Mouse (Mus musculus) MEL-GATA-1-ER (cell line): ENCODE measurements at regions not wholly inside any gene's neighbourhood (a gene's known extent, or its start where the extent isn't known, plus 50 kb on each side); places are given as distances from the start of the nearest gene placed in this dataset.

Experiments used
- DNase-seq: peaks from one replicate; pipeline ENCODE4 v3.0.0-alpha.2; 2012; ENCODE audit warnings: low read depth; ENCODE audit errors: extremely low read depth

DNA sequence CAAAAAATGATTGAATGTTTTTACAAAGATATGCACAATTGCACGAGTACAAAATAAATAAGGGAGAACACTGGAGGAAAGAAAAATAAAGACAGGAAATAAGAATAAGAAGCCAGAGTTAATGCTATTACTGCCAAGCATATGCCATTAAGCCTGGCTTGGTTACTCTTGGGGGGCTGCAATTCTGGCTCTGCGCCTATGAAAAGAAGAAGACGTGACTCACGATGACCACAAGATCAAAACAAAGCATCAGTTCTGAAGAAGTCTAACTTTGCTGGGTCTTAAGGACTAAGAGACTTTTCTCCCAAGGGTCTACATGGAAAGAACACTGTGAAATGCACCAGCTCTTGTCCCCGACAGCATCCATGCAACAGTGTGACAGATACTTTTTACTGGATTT, 454.8 kb upstream of the Mpdz start:
- DNase-seq: no peak

DNA sequence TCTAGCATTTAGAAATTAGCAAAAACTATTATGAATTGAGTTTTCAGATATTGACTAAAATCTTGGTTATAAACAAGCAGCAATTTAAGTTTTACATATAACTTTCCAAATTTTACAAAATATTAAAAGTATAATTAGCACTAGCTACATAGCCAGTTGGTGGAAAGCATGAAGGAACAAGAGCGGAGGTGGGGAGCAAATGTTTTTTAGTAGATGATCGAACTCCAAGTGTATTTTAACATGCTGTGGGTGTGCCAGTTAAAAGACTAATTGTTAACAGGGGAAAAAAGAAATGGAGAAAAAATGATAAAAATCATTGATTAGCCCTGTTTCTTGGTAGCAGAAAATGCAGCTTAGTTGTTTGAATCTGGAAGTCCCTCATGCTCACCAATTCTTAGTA, 426.3 kb upstream of the Mpdz start:
- no peak for DNase-seq

- no peak for DNase-seq
Measured at GRCm38 (mm10) chr4:81841642-81842494, 399.3 kb upstream of the Mpdz start.

DNA sequence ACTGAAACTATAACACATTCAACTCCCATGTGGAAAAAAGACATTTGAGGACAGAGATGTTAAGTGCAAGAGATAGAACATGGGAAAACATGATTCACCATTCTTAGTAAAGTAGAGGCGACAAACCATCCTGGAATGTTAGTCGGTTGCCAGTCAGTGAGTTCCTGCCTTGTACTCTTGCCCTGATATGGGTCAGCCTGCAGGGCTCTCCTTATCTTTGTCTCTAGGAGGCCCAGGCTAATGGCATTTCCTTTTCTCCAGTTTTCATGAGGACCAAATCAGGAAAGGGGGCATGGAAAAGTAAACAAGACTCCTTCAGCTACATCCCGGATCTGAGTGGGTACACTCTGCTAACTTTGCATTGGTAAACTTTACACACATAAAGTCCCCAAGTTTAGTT, 387.4 kb upstream of the Mpdz start:
- no peak for DNase-seq

DNA sequence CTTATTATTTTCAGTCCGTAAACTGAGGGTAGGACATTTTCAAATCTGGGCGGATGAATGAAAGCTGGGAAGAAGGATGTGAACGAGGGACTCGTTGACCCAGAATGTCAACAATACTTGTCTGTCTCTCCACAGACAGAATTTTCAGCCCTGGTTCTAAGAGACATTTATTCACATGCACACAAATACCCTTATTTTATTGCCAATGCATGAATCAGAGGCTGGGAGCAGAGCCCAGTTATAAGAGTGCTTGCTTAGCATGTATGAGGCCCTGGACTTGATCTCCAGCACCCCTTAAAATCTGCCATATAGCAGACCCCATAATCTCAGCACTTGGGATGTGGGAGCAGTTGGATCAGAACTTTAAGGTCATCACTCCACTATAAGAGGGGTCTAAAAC, 384.8 kb upstream of the Mpdz start:
- no peak for DNase-seq

DNA sequence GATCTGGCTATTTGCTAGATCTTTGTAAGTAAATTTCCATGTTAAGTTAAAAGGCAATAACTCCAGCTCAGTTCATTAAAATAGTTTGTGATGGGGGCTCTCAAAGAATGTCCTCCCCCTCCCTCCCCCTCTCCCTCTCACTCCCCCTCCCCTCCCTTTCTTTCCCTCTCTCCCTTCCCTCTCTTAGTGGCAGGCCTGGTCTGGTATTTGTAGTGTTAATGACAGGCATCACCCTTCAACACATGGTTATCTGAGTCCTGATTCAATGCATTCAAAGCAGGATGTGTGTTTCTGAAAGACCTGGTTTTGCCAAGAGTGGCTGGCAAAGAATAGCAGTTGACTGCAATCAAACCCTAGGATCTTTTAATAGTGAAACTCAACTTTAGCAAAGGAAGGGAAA, 383.4 kb upstream of the Mpdz start:
- no peak for DNase-seq

DNA sequence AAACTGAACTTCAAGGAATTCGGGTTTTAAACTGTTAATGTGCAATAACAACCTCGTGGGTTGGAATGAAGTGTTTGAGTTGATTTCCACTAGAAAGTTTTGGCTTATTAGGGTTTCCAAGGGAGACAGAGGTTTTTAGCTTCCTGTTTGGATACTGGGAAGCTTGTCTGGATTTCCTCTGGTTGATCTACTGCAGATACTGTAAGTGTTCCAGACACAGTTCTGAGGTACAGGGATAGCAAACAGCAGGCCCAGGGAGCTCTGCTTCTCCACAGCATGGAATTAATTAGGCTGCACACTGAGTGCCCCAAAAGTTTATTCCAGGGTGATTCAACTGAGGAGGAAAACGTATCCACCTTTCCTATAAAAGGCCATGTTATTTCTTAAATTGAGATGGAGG, 381.0 kb upstream of the Mpdz start:
- no peak for DNase-seq

- DNase-seq: no peak
Measured at GRCm38 (mm10) chr4:81789274-81789673, 346.7 kb upstream of the Mpdz start.

GRCm38 (mm10) chr4:81788636-81789035, 346.0 kb upstream of the Mpdz start:
- no peak for DNase-seq

DNA sequence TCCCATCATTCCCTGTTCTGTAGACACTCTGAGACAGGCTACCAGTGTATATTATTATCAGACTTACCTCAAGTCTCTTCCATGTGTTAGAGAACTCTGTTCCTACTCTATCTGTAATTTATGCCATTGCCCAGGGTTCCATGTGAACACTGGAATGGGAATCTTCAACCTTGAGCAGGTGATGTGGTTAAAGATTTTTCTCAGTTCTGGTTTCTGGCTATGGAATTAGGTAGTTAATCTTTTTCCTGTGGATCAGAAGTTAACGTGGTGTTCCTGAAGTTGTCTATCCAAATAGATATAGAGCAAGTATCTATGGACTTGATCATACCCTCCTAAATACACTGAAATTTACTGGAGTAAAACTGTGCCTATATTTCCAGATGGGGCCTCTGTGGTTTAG, 339.4 kb upstream of the Mpdz start:
- no peak for DNase-seq

DNA sequence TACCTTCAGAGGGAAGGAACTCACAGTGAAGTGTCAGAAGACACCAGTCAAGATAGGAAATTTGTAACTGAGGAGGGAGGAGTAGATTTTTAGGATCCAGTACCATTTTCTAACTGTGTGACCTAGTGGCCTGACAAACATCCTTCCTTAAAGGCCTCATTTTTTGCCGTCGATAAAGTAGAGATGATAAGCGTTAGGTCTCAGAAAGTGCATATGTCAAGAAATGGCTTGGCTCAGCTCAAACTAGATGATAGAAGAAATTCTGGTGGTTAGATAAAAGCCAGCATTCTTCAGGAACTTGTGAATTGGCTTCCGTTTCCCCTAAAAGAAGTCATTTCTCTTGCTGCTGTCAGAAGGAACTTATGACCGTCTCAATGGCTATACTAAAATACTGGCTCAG, 324.1 kb upstream of the Mpdz start:
- DNase-seq: no peak

- no peak for DNase-seq
Measured at GRCm38 (mm10) chr4:81764026-81764867, 321.6 kb upstream of the Mpdz start.

DNA sequence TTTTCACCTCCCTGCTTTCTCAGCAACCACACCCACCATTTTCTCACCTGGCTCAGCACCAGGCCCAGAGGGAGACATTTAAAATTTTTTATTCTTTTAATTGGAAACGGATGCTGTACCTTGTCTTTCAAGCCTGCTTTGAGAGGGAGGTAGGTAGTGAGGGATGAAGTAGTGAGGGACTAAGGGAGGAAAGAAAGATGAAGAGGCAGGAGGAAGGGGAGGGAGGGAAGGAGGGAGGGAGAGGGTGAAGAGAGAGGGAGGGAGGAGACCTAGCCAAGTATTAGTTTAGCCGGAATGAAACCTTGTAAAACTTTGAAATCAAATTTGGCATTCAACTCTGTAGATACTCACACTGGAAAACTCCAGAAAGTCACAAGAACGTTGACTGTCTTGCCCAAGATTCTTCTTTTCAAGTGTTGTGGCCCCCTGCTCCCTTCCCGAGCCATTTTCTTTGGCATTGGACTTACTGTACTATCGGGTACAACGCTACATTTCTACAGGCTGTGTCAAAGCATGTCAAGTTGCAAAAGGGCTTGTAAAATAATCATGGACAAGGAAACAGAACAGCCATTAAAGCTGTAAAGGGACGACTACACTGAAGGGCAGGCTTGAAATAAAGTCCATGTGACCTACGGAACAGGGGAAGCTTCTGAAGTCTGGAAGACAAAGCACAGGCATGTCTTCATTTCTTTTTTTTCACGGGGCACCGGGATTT, 320.9 kb upstream of the Mpdz start:
- no peak for DNase-seq

DNA sequence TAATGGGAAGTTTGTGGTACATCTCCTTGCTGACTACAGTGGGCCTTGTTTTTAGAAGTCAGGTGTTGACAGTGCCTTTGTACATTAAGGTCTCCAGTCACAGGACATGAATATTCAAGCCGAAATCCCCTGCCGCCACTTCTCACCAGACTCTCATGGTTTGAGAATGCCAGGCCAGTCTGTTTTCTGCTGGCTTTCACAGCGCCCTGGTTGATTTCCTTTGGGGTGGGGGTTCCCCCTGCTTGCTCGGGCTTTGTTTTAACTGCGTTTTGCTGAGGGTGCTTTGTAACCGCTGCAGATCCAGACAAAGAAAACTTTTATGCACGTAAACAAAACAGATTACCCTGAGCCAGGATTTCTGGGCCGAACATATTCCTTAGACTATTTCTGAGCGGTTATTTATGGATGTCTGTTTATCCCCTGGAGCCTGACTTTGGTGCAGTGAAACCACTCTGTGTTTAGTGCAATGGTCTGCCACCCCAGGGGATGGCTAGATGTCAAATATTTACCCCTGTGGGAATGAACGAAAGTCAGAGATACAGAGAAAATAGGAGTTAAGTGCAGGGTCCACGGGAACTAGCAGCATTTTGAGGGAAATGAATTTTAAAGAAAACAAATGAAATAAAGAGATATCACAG, 320.1 kb upstream of the Mpdz start:
- DNase-seq: no peak

- no peak for DNase-seq
Measured at GRCm38 (mm10) chr4:81757905-81758304, 315.3 kb upstream of the Mpdz start.

DNA sequence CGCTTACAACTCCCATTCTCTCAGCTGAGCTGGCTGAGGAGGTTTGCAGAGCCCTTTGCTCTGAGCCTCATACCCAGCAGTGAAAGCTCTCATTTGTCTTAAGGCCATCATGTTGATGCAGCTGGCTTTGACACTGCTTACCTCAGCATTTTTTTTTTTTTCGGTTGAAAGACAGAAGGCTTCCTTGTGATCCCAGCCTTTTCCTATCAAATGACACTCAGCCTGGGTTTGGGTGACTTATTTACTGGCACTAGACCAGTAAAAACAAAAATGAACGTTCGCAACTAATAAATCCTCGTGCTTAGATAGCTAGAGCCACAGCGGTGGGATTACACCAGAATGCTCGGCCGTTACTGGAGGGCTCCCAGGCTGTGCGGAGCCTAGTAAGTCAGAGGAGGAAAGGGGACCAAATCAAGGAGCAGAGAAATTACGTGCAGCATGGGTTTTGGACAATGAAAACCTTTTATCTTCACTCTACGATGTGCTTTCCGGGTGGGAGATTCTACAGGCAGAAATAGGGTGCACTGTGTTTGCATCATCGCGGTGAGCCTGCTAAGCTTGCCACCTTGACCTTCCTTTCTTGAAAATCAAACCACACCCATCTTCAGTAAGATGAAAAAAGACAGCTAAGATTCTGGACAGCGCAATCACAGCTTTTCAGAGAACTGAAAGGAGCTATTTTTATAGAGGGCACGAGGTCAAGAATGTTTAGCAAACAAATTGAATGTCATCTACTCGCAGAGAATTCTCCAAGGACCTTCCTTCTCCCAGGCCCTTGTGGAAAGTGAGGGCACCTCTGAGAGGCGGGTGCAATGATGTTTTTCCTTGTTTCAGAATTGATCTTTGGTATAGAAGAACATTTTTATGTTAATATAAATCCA, 302.3 kb upstream of the Mpdz start:
- no peak for DNase-seq

- DNase-seq: no peak
Measured at GRCm38 (mm10) chr4:81743978-81744628, 301.5 kb upstream of the Mpdz start.

DNA sequence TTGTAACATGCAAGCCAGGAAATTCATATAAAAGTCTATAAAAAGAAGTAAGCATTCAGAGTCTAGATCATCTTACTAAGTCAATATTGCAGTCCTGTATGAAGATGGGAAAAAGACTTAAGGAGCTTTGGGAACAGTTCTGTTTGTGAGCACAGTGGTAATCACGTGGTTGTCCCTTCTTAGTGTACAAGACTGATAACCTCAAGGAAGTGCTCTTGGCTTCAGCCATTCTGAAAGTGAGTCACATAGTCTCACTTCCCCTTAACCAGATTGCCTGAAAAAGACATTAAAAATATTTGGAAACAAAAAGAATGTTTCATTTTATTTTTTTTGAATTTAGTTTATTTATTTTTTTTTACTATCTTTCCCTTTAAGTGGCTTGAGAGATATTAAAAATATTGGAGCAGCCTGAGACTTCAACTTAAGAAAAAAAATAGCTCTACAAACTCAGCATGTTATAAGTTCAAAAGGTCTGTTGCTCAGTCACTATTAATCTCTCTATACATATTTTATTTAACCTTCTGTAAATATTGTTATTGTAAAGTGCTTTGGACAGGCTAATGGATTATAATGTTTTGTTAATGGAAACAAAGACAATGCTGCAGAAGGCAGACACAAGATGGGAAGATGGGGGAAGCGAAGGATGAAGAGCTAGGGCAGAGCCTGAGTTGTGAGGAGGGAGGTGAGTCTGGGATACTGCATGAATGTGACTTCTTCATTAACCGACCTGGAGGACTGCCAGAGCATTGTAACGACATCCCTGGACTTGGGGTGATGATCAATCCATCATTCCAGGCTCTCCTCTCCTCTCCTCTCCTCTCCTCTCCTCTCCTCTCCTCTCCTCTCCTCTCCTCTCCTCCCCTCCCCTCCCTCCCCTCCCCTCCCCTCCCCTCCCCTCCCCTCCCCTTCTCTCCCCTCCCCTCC, 300.2 kb upstream of the Mpdz start:
- no peak for DNase-seq

DNA sequence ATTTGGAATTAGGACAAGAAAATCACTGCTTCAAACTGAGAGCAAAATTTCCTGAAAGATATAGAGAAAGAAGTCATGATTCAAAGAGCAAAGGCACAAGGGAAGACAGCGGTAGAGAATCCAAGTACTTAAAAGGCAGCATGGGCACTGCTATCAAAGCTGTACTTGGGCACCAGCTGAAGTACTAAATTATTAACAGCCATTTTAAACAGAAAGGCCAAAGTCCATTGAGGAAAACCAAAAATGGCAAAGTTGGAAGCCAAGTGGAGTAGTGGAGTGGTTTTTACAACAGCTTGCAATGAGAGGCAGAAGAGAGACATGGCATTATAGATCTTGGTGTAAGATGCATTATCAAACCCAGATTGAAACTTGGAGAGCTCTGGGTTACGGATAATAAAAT, 291.8 kb upstream of the Mpdz start:
- no peak for DNase-seq
